Mouse (Mus musculus) gastrocnemius, postnatal 14 days (tissue): ENCODE measurements around the gene Acot1. TPM values are rescaled to one million over a fixed set of nuclear protein-coding genes. Genes with fewer than 3 reads are reported as not detected.
"Not testable (repeated sequence)": the region's sequence is repeated elsewhere in the genome, so short reads cannot be mapped to it uniquely, and the experiment has no call there.

Experiments used
- DNase-seq: peaks from one replicate; pipeline ENCODE4 v3.0.0; 2021; ENCODE audit warnings: mixed read lengths
- intact Hi-C: fragments of 180-260 bp; cut with DNase I; formaldehyde crosslinking; loops from one replicate; pipeline ENCODE4 v1.15.1; 2025; ENCODE audit warnings: low total_unique reads
- total RNA-seq, 2 experiments: library from RNA; stranded (reverse); gene quantifications; 2 replicates each; pipeline ENCODE4 v1.2.3; 2021

Gene Acot1
- total RNA-seq, 2 experiments from 2014 or later, result 5.7 to 8.0 TPM

DNA sequence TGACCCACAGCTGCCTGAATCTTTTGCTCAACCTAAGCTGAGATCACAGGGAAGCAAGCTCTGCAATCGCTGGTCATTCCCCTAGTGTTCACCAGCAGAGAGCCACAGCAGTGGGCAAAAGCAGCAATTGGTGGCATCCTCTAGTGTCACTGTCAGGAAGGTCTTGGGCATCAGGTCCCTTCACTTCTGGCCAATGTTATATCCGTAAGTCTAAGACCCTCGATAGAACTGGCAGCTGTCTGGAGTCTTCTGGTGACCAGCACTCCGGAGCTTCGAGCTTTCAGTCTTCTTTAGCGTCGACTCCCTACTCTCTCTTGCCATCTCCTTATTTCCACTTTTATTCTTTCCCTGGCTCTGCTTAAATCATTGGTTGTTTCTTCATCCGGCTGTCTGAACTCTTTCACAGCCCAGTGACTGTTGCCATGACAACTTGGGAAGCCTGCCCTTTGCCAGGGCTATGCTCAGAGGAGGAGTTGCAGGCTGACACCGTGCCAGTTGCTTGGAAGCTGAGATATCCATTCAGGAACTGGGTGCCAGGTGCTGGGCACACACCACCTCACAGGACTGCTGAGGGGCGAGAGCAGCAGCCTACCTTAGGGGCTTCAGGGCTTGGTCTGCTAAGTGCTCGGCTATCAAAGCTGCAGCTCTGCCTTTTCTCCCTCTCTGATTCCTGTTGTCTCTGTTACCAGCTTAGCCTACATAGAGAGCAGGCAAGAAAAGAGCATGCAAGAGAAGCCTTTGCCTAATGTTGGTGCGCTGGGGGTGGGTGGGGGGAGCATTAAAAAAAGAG lies 2.2 kb downstream of the Acot1 start:
- DNase-seq, result peak; percentile 72
- intact Hi-C loops, result no loop called here

DNA sequence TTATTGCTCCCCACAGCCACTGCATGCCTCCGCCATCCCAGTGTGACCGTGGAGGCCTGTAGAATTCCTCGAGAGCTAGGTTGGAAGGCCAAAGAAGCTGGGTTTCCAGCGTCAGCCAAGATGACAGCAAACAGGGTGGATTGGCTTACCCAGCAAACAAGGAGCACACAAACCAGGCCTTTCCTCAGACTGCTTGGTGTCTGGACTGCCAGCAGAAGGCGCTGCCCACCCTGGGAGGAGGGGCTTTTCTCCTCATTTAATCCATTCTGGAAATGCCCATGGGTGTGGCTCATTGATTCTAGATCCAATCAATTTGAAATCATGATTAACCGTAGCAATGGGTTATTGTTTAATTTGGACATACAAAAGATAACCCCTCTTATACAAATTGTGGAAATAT lies 3.8 kb downstream of the Acot1 start:
- intact Hi-C loops, result no loop called here
- peak; percentile 6 for DNase-seq

DNA sequence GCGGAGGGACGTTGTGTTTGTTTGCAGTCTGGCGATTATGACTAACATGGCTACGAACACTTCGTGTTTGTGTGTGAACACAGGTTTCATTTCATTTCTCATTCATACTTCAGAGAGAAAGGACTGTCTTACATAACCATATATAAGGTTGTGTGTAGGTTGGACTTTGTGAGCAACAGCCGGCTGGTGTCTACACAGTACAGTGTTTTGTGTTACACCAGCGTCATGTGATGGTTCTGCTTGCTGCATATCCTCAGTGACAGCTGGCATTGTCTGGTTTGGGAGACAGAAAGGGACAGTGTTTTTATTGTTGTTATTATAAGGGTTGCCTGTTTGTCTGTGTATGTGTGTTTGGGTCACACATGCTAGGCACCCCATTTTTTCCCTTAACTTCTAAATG lies 4.4 kb downstream of the Acot1 start:
- intact Hi-C loops, result no loop called here
- DNase-seq, result no peak

DNA sequence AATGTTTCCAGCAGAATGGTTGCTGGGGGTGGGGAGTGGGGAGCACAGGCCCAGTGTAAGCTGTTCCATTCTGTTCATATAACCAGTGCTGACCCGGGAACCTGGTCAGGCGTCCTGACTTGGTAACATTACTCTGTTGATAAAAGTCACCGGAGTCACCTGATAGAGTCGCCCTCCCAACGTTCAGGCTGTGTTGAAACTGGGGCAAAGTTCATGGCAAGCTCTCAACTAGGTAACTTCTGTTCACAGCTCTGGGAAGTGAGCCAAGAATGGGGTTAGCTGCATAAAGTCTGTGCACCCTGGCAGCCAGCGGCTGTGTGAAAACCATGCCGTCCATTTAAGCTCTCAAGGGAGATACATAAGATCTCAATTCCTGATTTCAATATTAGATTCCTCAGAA lies 11.2 kb downstream of the Acot1 start:
- intact Hi-C loops, result not testable (repeated sequence)
- DNase-seq, result peak; percentile 45

DNA sequence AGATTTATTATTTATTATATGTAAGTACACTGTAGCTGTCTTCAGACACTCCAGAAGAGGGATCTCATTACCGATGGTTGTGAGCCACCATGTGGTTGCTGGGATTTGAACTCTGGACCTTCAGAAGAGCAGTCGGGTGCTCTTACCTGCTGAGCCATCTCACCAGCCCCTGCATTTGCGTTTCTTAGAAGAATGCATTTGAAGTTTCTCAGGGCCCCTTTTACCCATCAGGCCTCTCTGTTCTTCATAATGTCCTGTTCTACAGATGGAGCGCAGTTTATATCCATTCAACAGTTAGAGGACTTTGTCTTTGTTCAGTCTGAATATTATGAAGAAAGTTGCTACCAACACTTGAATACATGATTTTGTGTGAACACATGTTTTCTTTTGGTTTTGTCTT lies 13.0 kb downstream of the Acot1 start:
- DNase-seq, intact Hi-C loops: not testable (repeated sequence)

DNA sequence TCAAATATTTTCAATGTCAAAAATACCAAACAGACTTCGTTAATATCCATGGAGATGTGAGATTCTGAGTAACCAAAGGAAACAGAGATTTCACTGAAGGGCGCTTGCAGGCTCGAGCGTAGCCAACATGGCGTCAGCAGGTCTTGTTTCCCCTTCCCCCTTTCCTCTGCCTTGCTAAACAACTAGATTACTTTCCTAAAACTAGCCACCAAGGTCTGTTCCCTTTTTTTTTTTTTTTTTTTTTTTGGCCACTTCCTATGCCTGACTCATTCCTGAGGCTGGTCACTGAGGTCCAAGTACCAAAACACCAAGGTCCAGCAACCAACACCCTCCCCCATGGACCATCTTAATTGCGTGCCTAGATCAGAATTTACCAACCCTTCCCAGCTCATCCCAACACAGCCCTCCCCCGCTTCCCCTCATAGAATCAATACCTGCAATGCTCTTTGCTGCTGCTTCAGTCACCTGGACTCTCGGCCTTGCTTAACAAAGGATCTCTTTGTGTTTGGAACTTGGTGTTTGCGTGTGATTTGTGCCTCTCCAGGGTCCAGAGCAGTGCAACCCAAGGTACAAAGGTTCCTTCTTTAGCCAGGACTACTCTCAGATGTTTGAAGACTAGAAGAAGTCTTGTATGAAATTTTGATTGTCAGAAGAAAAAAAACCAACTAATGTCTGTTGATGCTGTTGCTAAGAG lies 13.9 kb downstream of the Acot1 start:
- intact Hi-C loops, result no loop called here
- DNase-seq, result no peak

DNA sequence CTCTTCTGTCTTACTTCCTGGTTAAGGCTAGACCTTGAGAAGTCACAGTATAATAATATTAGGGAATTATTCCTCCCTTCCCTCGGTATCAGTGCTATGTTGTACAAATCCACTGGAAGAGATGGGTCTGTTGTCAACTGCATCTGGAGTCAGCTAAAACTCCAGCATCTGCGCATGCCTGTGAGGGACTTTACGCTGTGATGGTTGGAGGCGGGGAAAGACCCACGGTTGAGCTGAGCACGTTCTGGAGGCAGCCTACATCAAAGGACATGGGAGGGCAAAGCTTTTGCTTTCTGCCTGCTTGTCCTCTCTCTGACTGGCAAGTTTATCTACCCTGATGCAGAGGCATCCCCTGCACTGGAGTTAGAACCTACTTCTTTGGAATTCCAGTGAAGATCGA lies 16.6 kb downstream of the Acot1 start:
- intact Hi-C loops, result no loop called here
- DNase-seq, result no peak

DNA sequence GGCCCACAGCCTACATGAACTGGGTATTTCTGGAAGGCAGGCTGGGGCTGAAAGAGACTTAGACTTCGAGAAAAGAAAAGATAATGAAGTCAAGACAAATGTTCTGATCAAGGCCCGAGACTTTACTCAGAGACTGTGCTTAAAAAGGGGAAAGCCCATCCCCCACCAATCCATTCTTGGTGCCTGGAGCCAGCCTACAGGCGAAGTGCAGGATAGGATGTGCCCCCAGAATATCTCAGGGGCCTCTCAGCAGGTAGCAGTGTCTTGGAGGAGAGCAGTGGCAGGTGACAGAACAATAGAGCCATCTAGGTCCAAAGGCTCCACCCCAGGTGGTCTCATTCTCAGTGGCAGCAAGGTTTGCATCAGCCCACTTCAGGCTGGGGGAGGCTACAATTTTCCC lies 19.0 kb downstream of the Acot1 start:
- DNase-seq, intact Hi-C loops: not testable (repeated sequence)

DNA sequence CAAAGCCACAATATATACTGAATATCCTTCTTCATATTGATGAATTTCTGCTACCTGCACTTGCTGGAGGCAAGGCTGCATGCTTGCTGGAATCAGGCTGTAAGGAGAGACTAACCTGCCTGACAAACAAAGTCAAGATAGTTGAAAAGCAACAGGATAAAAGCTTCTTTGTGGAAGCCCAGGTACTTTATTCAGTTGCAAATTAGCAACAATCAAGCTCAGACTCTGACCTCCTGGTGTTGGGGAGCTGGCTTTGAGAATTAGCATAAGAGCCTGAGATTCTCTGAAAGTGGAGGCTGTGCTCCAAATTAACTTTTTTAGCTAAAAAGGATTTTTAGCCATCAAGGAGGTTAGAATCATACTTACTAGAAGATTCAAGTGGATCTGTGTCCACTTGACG lies 19.8 kb downstream of the Acot1 start:
- intact Hi-C loops, DNase-seq: not testable (repeated sequence)

DNA sequence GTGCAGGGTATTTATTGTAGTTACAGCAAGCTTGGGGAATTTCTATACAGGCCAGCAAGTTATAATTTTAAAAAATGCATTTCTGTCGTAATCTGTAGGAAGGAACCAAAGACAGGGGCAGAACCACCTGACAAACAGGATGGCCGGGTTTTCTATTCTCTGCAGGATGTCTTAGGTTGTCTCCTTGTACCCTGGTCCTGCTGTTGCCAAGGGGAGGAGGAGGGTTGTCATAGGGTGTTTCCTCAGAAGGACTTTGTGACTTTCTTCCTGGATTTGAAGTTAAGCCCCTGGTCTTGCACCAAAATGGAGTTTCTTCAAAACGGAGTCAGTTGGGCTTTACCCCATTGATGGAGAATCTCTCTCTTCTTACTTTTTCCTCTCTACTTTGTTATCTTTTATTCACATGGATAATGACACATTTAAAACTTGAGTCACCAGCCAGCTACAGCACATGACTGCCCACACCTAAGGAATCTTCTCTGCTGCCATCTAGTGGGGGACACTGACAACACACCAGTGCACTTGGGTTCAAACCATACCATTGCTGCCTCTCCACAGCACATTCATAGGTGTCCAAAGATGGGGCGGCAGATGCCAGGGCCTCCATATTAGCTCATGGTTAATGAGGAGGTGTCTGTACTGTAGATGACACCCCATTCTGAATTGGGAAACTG lies 21.5 kb downstream of the Acot1 start:
- peak; percentile 58 for DNase-seq
- intact Hi-C loops, result loop anchor here (5.0 kb wide), 1 partner anchor 53 kb away; no protein-coding TSS in a partner anchor

DNA sequence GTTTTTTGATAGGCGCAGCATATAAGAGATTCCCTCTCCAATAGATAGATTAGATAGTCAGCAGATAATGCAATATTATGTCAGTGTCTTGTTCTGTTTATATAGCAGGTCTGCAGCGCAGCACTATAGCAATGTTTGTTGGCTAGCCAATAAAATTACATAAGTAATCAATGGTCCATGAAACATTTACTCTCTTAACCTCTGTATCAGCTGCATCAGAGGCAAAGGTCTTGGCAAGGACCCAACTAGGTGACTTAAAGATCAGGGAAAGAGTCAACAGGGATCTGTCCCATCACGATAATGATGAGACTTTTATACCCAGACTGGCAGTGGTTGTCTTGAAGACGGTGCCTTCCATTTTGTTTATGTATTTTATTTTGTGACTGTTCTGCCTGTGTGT lies 23.6 kb downstream of the Acot1 start:
- intact Hi-C loops, result loop anchor here (5.0 kb wide), 1 partner anchor 56 kb away; no protein-coding TSS in a partner anchor

DNA sequence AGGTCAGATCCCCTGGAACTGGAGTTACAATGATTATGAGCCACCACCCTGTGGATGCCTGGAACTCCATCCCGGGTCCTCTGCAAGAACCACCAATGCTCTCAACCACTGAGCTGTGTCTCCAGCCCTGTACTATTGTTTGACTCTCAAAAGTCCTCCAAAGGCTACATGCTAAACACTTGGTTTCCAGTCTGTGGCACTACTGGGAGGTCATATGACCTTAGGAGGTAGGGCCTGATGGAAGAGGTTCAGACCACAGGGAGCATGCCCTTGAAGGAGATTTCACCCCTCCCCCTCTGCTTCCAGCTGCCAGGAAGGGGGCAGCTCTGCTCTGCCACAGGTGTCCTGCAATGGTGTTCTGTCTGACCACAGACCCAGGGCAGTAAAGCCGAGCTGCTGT lies 24.0 kb downstream of the Acot1 start:
- intact Hi-C loops, result loop anchor here (5.0 kb wide), 1 partner anchor 56 kb away; no protein-coding TSS in a partner anchor
- not testable (repeated sequence) for DNase-seq

More for the DNA sequence above, 23.6 kb downstream of the Acot1 start:
- DNase-seq, result no peak

DNA sequence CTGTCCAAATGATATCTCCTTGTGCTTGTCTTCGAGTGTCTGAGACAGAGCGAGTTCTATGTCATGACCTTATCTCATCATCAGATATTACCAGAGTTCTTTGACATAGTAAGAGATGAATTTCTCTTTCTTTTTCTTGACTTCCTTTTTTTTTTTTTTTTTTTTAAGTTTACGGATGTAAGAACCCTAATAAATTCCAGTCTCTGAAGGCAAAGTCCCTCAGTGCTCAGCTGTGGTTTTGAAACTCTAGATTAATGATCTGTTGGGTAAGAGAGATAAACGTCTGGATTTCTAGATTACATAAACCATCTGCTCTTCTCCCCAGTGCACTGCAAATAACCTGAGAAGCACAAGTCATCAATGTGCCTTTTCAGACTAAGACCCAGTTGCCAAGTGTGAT lies 24.8 kb downstream of the Acot1 start:
- no peak for DNase-seq
- intact Hi-C loops, result loop anchor here (5.0 kb wide), 1 partner anchor 57 kb away; no protein-coding TSS in a partner anchor

DNA sequence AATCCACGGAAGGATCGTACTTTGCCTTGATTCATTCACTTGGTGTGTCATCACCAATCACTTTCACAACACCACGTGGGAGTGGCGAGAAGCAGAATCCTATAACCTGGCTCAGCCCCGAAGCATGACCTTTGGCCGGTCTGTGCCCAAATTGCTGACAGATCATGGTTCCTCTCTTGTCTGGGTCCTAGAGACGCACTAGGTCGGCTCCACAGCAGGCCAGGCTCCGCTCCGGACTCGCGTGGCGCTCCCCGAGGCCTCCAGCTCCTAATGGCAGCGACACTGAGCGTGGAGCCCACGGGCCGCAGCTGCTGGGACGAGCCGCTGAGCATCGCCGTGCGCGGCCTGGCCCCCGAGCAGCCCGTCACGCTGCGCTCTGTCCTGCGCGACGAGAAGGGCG lies 29.0 kb downstream of the Acot1 start, which contains the start of gene Acot4:
Gene Acot4 (plus strand): TSS at position 139 of the 400 bp plus-strand sequence.
- DNase-seq, intact Hi-C loops: not testable (repeated sequence)

DNA sequence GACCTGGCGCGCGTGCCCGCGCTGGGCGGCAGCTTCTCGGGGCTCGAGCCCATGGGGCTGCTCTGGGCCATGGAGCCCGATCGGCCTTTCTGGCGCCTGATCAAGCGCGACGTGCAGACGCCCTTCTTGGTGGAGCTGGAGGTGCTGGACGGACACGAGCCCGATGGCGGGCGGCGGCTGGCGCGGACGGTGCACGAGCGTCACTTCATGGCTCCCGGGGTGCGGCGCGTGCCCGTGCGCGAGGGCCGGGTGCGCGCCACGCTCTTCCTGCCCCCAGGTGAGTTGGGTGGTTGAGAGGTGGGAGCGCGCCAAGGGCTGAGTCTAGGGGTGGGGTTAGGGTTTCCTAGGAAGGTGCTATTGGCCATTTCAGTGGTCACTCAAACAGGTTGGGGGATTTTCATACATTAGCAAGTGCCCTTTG lies 29.4 kb downstream of the Acot1 start, which contains the start of gene Gm49366:
Gene Gm49366 (plus strand): TSS at position 245 of the 421 bp plus-strand sequence.
- intact Hi-C loops, result not testable (repeated sequence)
- DNase-seq, result peak; percentile 25

DNA sequence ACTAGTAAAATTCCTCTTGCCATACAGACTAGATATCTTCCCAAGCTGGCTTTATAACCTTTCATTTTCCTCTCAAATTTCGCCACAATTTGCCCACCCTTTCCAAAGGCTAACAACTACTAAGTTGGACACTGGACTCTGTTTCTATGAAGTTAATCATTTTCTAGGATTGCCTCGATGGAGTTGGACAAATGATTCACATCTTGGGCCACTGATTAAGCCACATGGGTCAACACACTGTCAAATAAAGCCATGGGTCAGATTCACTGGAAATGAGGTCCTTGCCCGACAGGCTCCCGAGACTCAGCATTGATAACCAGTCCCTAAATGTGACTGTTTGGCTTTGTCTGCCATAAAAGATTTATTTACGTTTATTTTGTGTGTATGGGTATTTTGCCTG lies 33.0 kb downstream of the Acot1 start:
- intact Hi-C loops, result no loop called here
- DNase-seq, result no peak

DNA sequence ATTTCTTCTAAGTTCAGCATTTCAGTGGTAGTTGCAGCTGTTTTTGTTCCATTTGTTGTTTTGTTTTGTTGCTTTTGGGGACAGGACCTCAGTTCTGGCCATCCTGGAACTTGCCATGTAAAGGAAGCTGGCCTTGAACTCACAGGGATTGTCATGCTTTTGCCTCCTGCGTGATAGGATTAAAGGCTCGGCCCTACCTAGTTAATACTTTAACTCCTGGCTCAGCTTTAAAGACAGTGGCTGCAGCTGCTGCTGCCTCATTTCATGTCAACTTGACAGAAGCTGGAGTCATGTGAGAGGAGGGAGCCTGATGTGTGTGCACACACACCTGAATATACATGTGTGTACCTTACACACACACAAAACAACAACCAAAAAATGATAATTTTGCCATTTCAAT lies 34.8 kb downstream of the Acot1 start:
- DNase-seq, result no peak
- intact Hi-C loops, result no loop called here

DNA sequence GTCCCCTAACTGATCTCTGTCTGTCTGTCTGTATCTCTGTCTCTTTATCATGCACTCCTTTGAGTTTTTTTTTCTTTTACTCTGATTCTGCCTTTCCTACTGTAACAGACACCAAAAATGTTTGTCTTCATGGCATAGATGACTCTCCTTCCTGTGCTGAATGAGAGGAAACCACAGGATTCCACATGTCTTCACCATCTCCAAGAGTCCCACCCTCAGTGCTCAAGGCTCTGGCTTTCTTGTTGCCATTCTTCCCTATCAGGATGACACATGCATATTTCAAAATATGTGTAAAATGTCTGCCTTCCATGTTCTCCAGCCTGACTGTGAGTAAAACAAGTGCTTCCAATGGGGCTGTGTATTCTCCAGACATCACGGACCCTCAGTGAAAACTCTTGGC lies 37.6 kb downstream of the Acot1 start:
- intact Hi-C loops, result no loop called here
- no peak for DNase-seq

DNA sequence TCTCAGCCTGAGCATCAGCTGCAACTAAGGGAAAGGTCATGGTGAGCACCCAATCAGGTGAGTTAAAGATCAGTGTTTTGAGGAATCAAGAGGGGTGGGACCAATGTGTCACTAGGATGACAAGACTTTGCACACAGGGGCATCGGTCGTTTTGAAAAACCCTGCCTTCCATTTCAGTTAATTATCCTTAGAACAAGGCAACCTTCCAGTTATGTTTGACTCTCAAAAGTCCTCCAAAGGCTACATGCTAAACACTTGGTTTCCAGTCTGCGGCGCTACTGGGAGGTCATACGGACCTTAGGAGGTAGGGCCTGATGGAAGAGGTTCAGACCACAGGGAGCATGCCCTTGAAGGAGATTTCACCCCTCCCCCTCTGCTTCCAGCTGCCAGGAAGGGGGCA lies 41.5 kb downstream of the Acot1 start:
- DNase-seq, intact Hi-C loops: not testable (repeated sequence)

DNA sequence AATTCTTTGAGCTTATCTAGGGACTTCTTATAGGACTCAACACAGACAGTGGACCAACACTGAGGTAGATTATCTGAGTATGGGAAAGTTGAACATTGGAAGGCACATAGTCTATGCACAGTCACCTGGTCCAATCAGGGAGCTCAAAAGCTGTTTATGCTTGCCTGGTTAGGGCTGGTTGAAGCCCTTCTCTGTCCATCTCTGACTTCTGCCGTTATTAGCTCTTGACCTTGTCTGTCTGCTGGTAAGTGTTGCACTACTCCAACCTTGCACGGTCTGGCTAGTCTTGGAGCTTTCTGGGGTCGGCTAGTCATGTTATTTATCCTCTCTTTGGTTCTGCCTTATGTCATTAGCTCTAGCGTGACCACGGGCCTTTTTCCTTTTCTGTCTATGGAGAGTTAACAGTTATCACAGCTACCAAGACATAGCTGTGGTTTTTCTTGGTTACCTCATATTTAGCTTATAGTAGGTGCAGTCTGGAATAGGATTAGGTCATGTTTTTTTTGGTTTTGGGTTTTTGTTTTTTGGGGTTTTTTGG lies 42.7 kb downstream of the Acot1 start, which contains the start of gene Acot3:
Gene Acot3 (plus strand): TSS at position 208 of the 538 bp plus-strand sequence.
- no peak for DNase-seq
- intact Hi-C loops, result no loop called here
